Mouse (Mus musculus): ENCODE measurements around the gene Cyp2f2. TPM values are rescaled to one million over a fixed set of nuclear protein-coding genes. Genes with fewer than 3 reads are reported as not detected.
A peak's percentile ranks its signal among the peaks of the same experiment; 100 is the strongest.

Cyp2f2 gene
- total and polyA plus RNA-seq, 2 experiments = 658 to 2,426 TPM

- no peak within 1 kb of the TSS for H3K9ac ChIP-seq (ENCODE audit: low read depth, low read length)
- no peak within 1 kb of the TSS for H3K4me3 ChIP-seq (ENCODE audit: insufficient read depth, low read depth, low read length)
- no peak for DNase-seq (ENCODE audit: extremely low read depth, low read depth, low spot score)
- WGBS = 76% methylated on average over 14 of the region's 14 CpGs
- peak within 1 kb of the TSS; percentile 60 for H3K27ac ChIP-seq (replicated peaks; ENCODE audit: insufficient read depth, low read depth, low read length)
- peaks cover 19% of the 10 kb centered on the region for H3K4me1 ChIP-seq (ENCODE audit: control insufficient read depth, insufficient read depth, low read length)
- TF ChIP-seq POLR2A (IDR thresholded peaks at IDR 0.05; ENCODE audit: extremely low read depth, insufficient read depth, low read length) (no peak), CTCF (IDR thresholded peaks at IDR 0.05; ENCODE audit: low read depth, low read length) (no peak)
- no peaks in the 10 kb centered on the region for H3K27me3 ChIP-seq (ENCODE audit: control insufficient read depth, insufficient read depth, low read length)
- H3K79me2 ChIP-seq (ENCODE audit: control insufficient read depth, insufficient read depth, low read length) = no peaks in the 10 kb centered on the region
- H3K36me3 ChIP-seq (ENCODE audit: control insufficient read depth, insufficient read depth, low read length) = no peaks in the 10 kb centered on the region
Observed at GRCm38 (mm10) chr7:27180837-27181695, 61.4 kb downstream of the Cyp2f2 start, which contains the start of the genes Gm21983 and Mia. Gm21983 (minus strand) TSS chr7:27181086. Mia (minus strand) TSS chr7:27181157.

- no peaks in the 10 kb centered on the region for H3K27me3 ChIP-seq (ENCODE audit: control insufficient read depth, insufficient read depth, low read length)
- DNase-seq (ENCODE audit: extremely low read depth, low read depth, low spot score) = no peak
- no peaks in the 10 kb centered on the region for H3K79me2 ChIP-seq (ENCODE audit: control insufficient read depth, insufficient read depth, low read length)
- no peak overlapping the region for H3K9ac ChIP-seq (ENCODE audit: low read depth, low read length)
- TF ChIP-seq POLR2A (IDR thresholded peaks at IDR 0.05; ENCODE audit: extremely low read depth, insufficient read depth, low read length) = no peak
- TF ChIP-seq CTCF (IDR thresholded peaks at IDR 0.05; ENCODE audit: low read depth, low read length) = no peak
- no peak overlapping the region for H3K27ac ChIP-seq (replicated peaks; ENCODE audit: insufficient read depth, low read depth, low read length)
- WGBS = 48% methylated on average over 1 of the region's 1 CpGs
- peaks cover 20% of the 10 kb centered on the region for H3K4me1 ChIP-seq (ENCODE audit: control insufficient read depth, insufficient read depth, low read length)
- H3K4me3 ChIP-seq (ENCODE audit: insufficient read depth, low read depth, low read length) = no peak overlapping the region
- peaks cover 10% of the 10 kb centered on the region; the same call in 1 of the 2 replicates for H3K36me3 ChIP-seq (ENCODE audit: control insufficient read depth, insufficient read depth, low read length)
Observed at GRCm38 (mm10) chr7:27182498-27182897, 62.8 kb downstream of the Cyp2f2 start.

Other genes with a start within 250 kb of the Cyp2f2 start
- 36.9 and 78.1 TPM in 2 replicates for gene Cyp2a22, start 180.5 kb upstream of the Cyp2f2 start, total RNA-seq (2014; rRNA removed)
- gene Cyp2a22, start 180.5 kb upstream of the Cyp2f2 start, polyA plus RNA-seq (2012; rRNA removed) = 27.6 and 96.1 TPM in 2 replicates
- 815 and 1,006 TPM in 2 replicates for gene Cyp2a12, start 90.8 kb upstream of the Cyp2f2 start, total RNA-seq (2014; rRNA removed)
- gene Cyp2a12, start 90.8 kb upstream of the Cyp2f2 start, polyA plus RNA-seq (2012; rRNA removed) = 590 and 699 TPM in 2 replicates
- not detected in 2 replicates for gene Cyp2t4, start 33.8 kb downstream of the Cyp2f2 start, total RNA-seq (2014; rRNA removed)
- gene Cyp2t4, start 33.8 kb downstream of the Cyp2f2 start, polyA plus RNA-seq (2012; rRNA removed) = not detected in 2 replicates
- gene Egln2, start 46.9 kb downstream of the Cyp2f2 start, total RNA-seq (2014; rRNA removed) = 35.4 and 46.6 TPM in 2 replicates
- gene Egln2, start 46.9 kb downstream of the Cyp2f2 start, polyA plus RNA-seq (2012; rRNA removed) = 98.2 and 99.3 TPM in 2 replicates
- 8.7 and 10.1 TPM in 2 replicates for gene Rab4b, start 59.0 kb downstream of the Cyp2f2 start, total RNA-seq (2014; rRNA removed)
- 27.5 and 28.3 TPM in 2 replicates for gene Rab4b, start 59.0 kb downstream of the Cyp2f2 start, polyA plus RNA-seq (2012; rRNA removed)
- 0.09 and 0.20 TPM in 2 replicates for gene Gm21983, start 61.2 kb downstream of the Cyp2f2 start, total RNA-seq (2014; rRNA removed)
- gene Gm21983, start 61.2 kb downstream of the Cyp2f2 start, polyA plus RNA-seq (2012; rRNA removed) = 0.39 TPM in 1 of 2 replicates, not detected in the other
- not detected in 2 replicates for gene Mia, start 61.2 kb downstream of the Cyp2f2 start, total RNA-seq (2014; rRNA removed)
- gene Mia, start 61.2 kb downstream of the Cyp2f2 start, polyA plus RNA-seq (2012; rRNA removed) = 0.67 and 1.1 TPM in 2 replicates
- gene BC024978, start 75.9 kb downstream of the Cyp2f2 start, total RNA-seq (2014; rRNA removed) = 3.9 and 4.2 TPM in 2 replicates
- 10.2 and 13.8 TPM in 2 replicates for gene BC024978, start 75.9 kb downstream of the Cyp2f2 start, polyA plus RNA-seq (2012; rRNA removed)
- 10.5 and 17.0 TPM in 2 replicates for gene Snrpa, start 76.4 kb downstream of the Cyp2f2 start, total RNA-seq (2014; rRNA removed)
- gene Snrpa, start 76.4 kb downstream of the Cyp2f2 start, polyA plus RNA-seq (2012; rRNA removed) = 76.8 and 79.1 TPM in 2 replicates
- gene Itpkc, start 108.8 kb downstream of the Cyp2f2 start, total RNA-seq (2014; rRNA removed) = 3.5 and 6.0 TPM in 2 replicates
- 4.0 and 5.8 TPM in 2 replicates for gene Itpkc, start 108.8 kb downstream of the Cyp2f2 start, polyA plus RNA-seq (2012; rRNA removed)
- gene Coq8b, start 113.1 kb downstream of the Cyp2f2 start, total RNA-seq (2014; rRNA removed) = 11.9 and 16.6 TPM in 2 replicates
- gene Coq8b, start 113.1 kb downstream of the Cyp2f2 start, polyA plus RNA-seq (2012; rRNA removed) = 35.2 and 36.2 TPM in 2 replicates
- gene Numbl, start 138.5 kb downstream of the Cyp2f2 start, total RNA-seq (2014; rRNA removed) = 0.46 and 0.74 TPM in 2 replicates
- gene Numbl, start 138.5 kb downstream of the Cyp2f2 start, polyA plus RNA-seq (2012; rRNA removed) = 0.62 and 1.5 TPM in 2 replicates
- gene Ltbp4, start 217.8 kb downstream of the Cyp2f2 start, total RNA-seq (2014; rRNA removed) = 9.4 and 24.2 TPM in 2 replicates
- 29.2 and 32.5 TPM in 2 replicates for gene Ltbp4, start 217.8 kb downstream of the Cyp2f2 start, polyA plus RNA-seq (2012; rRNA removed)
- 3.6 and 4.4 TPM in 2 replicates for gene Shkbp1, start 236.1 kb downstream of the Cyp2f2 start, total RNA-seq (2014; rRNA removed)
- 19.8 and 23.9 TPM in 2 replicates for gene Shkbp1, start 236.1 kb downstream of the Cyp2f2 start, polyA plus RNA-seq (2012; rRNA removed)
- gene Gm20479, start 237.5 kb downstream of the Cyp2f2 start, total RNA-seq (2014; rRNA removed) = not detected in 2 replicates
- gene Gm20479, start 237.5 kb downstream of the Cyp2f2 start, polyA plus RNA-seq (2012; rRNA removed) = not detected in 2 replicates